Mouse (Mus musculus): ENCODE data around the gene Zbtb40.

DNA sequence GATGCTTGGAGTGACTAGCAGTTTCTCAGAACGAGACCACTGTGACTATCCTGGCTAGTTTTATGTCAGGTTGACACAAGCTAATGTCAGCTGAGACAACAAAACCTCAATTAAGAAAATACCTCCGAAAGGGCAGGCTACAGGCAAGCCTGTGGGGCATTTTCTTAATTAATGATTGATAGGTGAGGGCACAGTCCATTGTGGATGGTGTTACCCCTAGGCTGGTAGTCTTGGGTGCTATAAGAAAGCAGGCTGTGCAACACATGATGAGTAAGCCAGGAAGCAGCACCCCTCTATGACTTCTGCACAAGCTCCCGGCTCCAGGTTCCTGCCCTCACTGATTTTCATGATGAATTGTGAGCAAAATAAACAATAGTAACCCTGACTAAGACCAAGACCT is 6.3 kb upstream of the Zbtb40 start:
- no peak for TF ChIP-seq POLR2A (IDR thresholded peaks at IDR 0.05; ENCODE audit: low read depth, low read length)
- no peak for TF ChIP-seq CTCF (IDR thresholded peaks at IDR 0.05; ENCODE audit: extremely low read depth, insufficient read depth, insufficient read length, insufficient replicate concordance)

All from spleen, adult 2 months (tissue).